Mouse (Mus musculus) midbrain, embryonic 12.5 days (tissue): Measurements from ENCODE around the gene Gramd1a. TPM values are rescaled to one million over a fixed set of nuclear protein-coding genes. Genes with fewer than 3 reads are reported as not detected.
A peak's percentile ranks its signal among the peaks of the same experiment; 100 is the strongest.

ENCODE experiments used
- ATAC-seq: fragments of 200-750 bp; cut with Nextera tagmentation; 2 replicates; pipeline ENCODE4 v1.8.0; 2017; ENCODE audit warnings: low read depth, moderate TSS enrichment, moderate library complexity; ENCODE audit not compliant: low FRiP score
- H3K27ac ChIP-seq: fragments of 300-500 bp; sonication (generic); replicated peaks from 2 replicates; pipeline ENCODE4 v1.5.1; 2016; ENCODE audit warnings: mild to moderate bottlenecking
- H3K27me3 ChIP-seq: fragments of 300-500 bp; sonication (generic); 2 replicates; pipeline ENCODE4 v1.6.1; 2016; ENCODE audit warnings: mild to moderate bottlenecking
- H3K36me3 ChIP-seq: fragments of 300-500 bp; sonication (generic); 2 replicates; pipeline ENCODE4 v1.6.1; 2016
- H3K4me1 ChIP-seq: fragments of 300-500 bp; sonication (generic); 2 replicates; pipeline ENCODE4 v1.6.1; 2016
- H3K4me2 ChIP-seq: fragments of 300-500 bp; sonication (generic); replicated peaks from 2 replicates; pipeline ENCODE4 v1.6.1; 2016; ENCODE audit warnings: mild to moderate bottlenecking, moderate library complexity
- H3K4me3 ChIP-seq: fragments of 300-500 bp; sonication (generic); 2 replicates; pipeline ENCODE4 v1.5.1; 2016; ENCODE audit warnings: mild to moderate bottlenecking
- H3K9ac ChIP-seq: fragments of 300-500 bp; sonication (generic); replicated peaks from 2 replicates; pipeline ENCODE4 v1.6.1; 2016; ENCODE audit warnings: mild to moderate bottlenecking, moderate library complexity
- H3K9me3 ChIP-seq: fragments of 300-500 bp; sonication (generic); 2 replicates; pipeline ENCODE4 v1.6.1; 2016; ENCODE audit warnings: mild to moderate bottlenecking
- WGBS: fragments of 180-500 bp; shearing (Covaris S2); methylation state at CpG from one replicate; pipeline ENCODE4 v1.1.7; 2016; 5-methylcytosine and 5-hydroxymethylcytosine counted together
- polyA plus RNA-seq: library from polyadenylated mRNA; unstranded; fragments of >200 nt; fragmentation: Nextera tagmentation; extraction: Ambion mirVana; gene quantifications from 2 replicates; pipeline ENCODE4 v1.2.1, GENCODE M21; 2016

Gramd1a gene
- polyA plus RNA-seq, 1 experiment from 2014 or later, result 186 TPM

DNA sequence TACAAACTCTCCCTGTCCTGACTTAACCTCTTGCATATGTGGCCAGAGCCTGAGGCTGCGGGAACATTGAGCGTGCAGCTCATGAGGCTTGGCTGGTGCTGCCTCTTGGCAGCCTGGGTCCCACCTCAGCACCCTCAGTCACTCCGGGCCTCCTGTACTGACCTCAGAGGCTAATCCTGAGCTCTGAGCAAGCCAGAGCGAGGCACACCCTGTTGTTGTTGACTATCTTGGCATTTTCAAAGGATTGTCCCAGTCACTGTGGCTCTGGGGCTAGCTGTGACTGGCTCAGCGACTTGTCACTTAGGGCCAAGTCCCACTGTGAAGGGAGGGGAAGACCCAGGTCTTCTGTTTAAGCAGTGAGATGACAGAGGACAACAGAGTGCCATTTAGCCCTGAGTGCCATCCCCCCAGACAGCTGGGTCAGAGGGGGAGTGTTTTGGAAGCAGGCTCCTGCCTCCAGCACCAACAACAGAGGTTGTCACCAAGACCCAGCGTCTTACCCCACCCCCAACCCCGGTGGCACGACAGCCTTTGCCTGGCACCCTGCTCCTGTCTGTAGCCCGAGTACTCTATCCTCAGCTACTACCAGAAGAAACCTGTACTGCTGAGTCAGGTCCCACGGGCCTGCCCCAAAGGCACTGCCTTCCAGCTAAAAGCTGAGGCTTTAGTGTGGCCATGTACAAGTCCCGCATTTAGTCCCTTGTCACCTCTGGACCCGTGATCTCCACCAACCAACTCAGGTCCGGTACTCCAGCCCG is 72.7 kb downstream of the Gramd1a start:
- no peaks in the 10 kb centered on the region for H3K9me3 ChIP-seq
- no peaks in the 10 kb centered on the region for H3K36me3 ChIP-seq
- ATAC-seq, result 0 out of 2 replicates have a peak, but pooled peaks have one; percentile 36
- H3K4me1 ChIP-seq, result peaks cover 9% of the 10 kb centered on the region
- H3K27ac ChIP-seq, result no peak overlapping the region
- no peak overlapping the region for H3K4me3 ChIP-seq
- H3K9ac ChIP-seq, result no peak overlapping the region
- 59% methylated on average over 14 of the region's 14 CpGs for WGBS
- no peaks in the 10 kb centered on the region for H3K27me3 ChIP-seq
- no peak overlapping the region for H3K4me2 ChIP-seq

DNA sequence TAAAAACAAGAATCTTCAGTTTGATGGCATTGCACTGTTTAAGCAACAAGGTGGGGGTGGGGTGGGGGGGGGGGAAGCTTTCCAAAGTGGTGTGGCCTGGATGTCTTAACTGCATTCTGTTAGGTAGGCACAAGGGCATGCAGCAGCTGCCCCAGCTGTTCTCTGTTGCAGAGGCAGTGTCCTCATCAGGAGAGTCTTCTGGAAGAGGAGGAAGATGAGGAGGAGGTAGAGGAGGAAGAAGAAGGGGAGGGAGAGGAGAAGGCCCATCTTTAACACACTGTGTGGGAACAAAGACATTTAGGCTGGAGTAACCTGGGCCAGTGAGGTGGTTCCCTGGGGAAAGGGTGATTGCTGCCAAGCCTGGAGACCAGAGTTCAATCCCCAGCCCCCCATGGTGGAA is 73.6 kb downstream of the Gramd1a start:
- Histone ChIP-seq H3K9ac (no peak overlapping the region), H3K4me3 (no peak overlapping the region), H3K27me3 (no peaks in the 10 kb centered on the region), H3K4me2 (no peak overlapping the region), H3K9me3 (no peaks in the 10 kb centered on the region), H3K27ac (no peak overlapping the region), H3K4me1 (peaks cover 9% of the 10 kb centered on the region), H3K36me3 (no peaks in the 10 kb centered on the region)
- no peak for ATAC-seq

DNA sequence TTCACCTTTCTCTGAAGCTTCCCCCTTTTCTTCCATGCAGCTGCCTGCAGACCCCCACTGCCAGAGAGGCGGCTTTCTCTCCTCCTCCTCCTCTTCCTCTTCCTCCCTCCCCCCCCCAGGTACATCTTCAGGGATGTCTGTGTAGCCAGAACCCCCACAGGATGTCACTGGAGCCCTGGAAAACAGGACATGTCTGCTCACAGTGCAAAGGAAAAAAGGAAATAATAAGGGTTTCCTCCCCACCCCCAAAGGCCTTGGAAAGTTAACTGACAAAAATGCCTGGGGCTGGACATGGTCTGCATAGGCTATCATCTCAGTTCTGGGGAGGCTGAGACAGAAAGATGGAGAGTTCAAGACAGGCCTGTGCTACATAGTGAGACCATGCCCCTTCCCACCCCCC is 74.6 kb downstream of the Gramd1a start:
- H3K9ac ChIP-seq, result no peak overlapping the region
- peaks cover 9% of the 10 kb centered on the region for H3K4me1 ChIP-seq
- ATAC-seq, result no peak
- no peaks in the 10 kb centered on the region for H3K9me3 ChIP-seq
- H3K27ac ChIP-seq, result no peak overlapping the region
- no peak overlapping the region for H3K4me3 ChIP-seq
- WGBS, result 64% methylated on average over 1 of the region's 1 CpGs
- H3K4me2 ChIP-seq, result no peak overlapping the region
- no peaks in the 10 kb centered on the region for H3K27me3 ChIP-seq
- H3K36me3 ChIP-seq, result no peaks in the 10 kb centered on the region

DNA sequence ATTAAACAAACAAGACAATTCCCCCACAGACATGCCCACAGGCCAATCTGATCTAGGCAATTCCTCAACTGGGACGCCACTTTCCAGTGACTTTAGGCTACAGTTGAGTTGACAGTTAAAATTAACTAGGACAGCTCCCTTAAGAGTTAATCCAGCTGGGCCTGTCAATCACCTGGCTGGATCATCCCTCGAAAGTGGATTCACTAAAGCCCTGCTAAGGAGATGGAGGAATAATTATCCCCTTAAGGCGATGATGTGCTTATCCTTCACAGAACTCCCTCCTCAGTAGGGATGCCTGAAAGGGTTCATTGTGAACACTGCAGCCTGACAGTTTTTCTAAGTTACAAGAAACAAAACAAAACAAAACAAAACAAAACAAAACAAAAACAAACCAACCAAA is 75.1 kb downstream of the Gramd1a start:
- H3K27ac ChIP-seq, result no peak overlapping the region
- H3K9me3 ChIP-seq, result no peaks in the 10 kb centered on the region
- WGBS, result 42% methylated on average over 3 of the region's 3 CpGs
- H3K9ac ChIP-seq, result no peak overlapping the region
- ATAC-seq, result no peak
- H3K27me3 ChIP-seq, result no peaks in the 10 kb centered on the region
- peaks cover 9% of the 10 kb centered on the region for H3K4me1 ChIP-seq
- no peak overlapping the region for H3K4me3 ChIP-seq
- H3K36me3 ChIP-seq, result no peaks in the 10 kb centered on the region
- H3K4me2 ChIP-seq, result no peak overlapping the region

Other genes starting within 250 kb of the Gramd1a start
- gene Mag, start 241.0 kb downstream of the Gramd1a start, polyA plus RNA-seq, result 0.39 and 0.51 TPM in 2 replicates
- not detected in 2 replicates for gene Hamp2, start 231.2 kb downstream of the Gramd1a start, polyA plus RNA-seq
- gene Hamp, start 211.9 kb downstream of the Gramd1a start, polyA plus RNA-seq, result not detected in 2 replicates
- gene Usf2, start 199.1 kb downstream of the Gramd1a start, polyA plus RNA-seq, result 28.9 and 30.6 TPM in 2 replicates
- 16.1 and 17.5 TPM in 2 replicates for gene Lsr, start 182.4 kb downstream of the Gramd1a start, polyA plus RNA-seq
- gene Fam187b, start 182.1 kb downstream of the Gramd1a start, polyA plus RNA-seq, result 0.26 and 0.57 TPM in 2 replicates
- gene Fxyd5, start 113.4 kb downstream of the Gramd1a start, polyA plus RNA-seq, result 8.7 and 13.2 TPM in 2 replicates
- 10.0 and 11.5 TPM in 2 replicates for gene Fxyd7, start 104.4 kb downstream of the Gramd1a start, polyA plus RNA-seq
- 8.9 and 10.3 TPM in 2 replicates for gene Fxyd1, start 98.7 kb downstream of the Gramd1a start, polyA plus RNA-seq
- gene Lgi4, start 96.6 kb downstream of the Gramd1a start, polyA plus RNA-seq, result 0.54 and 0.55 TPM in 2 replicates
- 1.4 and 1.7 TPM in 2 replicates for gene Fxyd3, start 79.2 kb downstream of the Gramd1a start, polyA plus RNA-seq
- gene Hpn, start 40.6 kb downstream of the Gramd1a start, polyA plus RNA-seq, result 0.41 and 0.63 TPM in 2 replicates
- gene Scn1b, start 28.9 kb downstream of the Gramd1a start, polyA plus RNA-seq, result 1.7 and 1.8 TPM in 2 replicates
- not detected in 2 replicates for gene Scgb2b2, start 134.6 kb upstream of the Gramd1a start, polyA plus RNA-seq
- not detected in 2 replicates for gene Scgb1b2, start 135.9 kb upstream of the Gramd1a start, polyA plus RNA-seq
- gene Scgb2b3, start 206.2 kb upstream of the Gramd1a start, polyA plus RNA-seq, result not detected in 2 replicates
- not detected in 2 replicates for gene Scgb1b3, start 219.7 kb upstream of the Gramd1a start, polyA plus RNA-seq